Mouse (Mus musculus): ENCODE data around the gene Prf1. TPM values are rescaled to one million over a fixed set of nuclear protein-coding genes. Genes with fewer than 3 reads are reported as not detected.

The Prf1 gene
- polyA plus RNA-seq (2015; fragmentation: Nextera tagmentation; extraction: Ambion mirVana) = 0.09 TPM in 1 of 2 replicates, not detected in the other

DNA sequence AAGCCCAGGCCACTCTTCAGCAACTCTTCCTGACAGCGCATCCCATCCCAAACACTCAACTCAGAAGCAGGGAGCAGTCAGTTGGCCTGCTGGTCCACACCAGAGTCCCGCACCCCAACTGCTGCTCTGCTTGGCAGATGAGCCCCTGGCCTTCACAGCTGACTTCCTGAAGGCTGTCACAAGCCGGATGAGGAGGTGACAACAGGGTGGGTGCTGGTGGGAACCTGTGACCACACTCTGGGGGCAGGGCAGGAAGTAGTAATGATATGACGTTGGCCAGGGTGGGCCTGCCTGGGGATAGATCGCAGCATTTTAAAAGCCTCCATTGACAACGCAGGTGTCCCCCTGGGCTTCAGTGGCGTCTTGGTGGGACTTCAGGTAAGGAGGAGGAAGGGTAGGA lies at the start of gene Prf1:
TSS of gene Prf1 (plus strand) at position 357 of the 400 bp plus-strand sequence.
- Histone ChIP-seq H3K27ac (replicated peaks) (no peak within 1 kb of the TSS), H3K36me3 (no peaks in the 10 kb centered on the region), H3K9ac (replicated peaks) (no peak within 1 kb of the TSS), H3K4me3 (replicated peaks) (no peak within 1 kb of the TSS), H3K9me3 (replicated peaks) (no peaks in the 10 kb centered on the region), H3K4me2 (no peak within 1 kb of the TSS), H3K27me3 (replicated peaks) (no peaks in the 10 kb centered on the region), H3K4me1 (no peaks in the 10 kb centered on the region)
- ATAC-seq (ENCODE audit: low FRiP score) = no peak
- 91% methylated on average over 7 of the region's 7 CpGs for WGBS

DNA sequence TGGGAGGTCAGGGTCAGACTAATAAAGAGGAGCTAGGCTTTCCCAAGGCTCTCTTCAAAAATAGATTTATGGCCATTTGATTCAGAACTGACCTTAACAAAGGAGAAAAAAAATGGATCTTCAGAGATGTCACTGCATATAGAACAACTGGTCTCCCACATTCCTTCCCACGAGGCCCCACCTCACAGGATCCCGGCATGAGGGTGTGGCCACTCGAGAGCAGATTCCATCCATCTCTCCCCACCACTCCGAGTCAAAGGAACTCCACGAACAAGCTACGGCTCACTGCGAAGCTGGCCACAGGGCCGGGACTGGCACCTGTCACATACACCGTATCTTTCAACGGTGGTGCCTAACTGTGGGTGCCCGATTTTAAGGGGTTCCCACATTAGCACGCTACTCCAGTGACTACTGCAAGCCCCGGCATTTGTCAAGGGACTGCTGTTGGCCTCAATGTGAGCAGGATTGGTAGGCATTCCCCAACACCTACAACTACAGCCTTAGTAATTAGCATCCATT lies 49.0 kb upstream of the Prf1 start:
- Histone ChIP-seq H3K4me1 (no peaks in the 10 kb centered on the region), H3K4me3 (replicated peaks) (no peak overlapping the region), H3K9me3 (replicated peaks) (no peaks in the 10 kb centered on the region), H3K4me2 (no peak overlapping the region), H3K27ac (replicated peaks) (no peak overlapping the region), H3K27me3 (replicated peaks) (no peaks in the 10 kb centered on the region), H3K36me3 (no peaks in the 10 kb centered on the region), H3K9ac (replicated peaks) (no peak overlapping the region)
- no peak for ATAC-seq (ENCODE audit: low FRiP score)
- 72% methylated on average over 13 of the region's 13 CpGs for WGBS

DNA sequence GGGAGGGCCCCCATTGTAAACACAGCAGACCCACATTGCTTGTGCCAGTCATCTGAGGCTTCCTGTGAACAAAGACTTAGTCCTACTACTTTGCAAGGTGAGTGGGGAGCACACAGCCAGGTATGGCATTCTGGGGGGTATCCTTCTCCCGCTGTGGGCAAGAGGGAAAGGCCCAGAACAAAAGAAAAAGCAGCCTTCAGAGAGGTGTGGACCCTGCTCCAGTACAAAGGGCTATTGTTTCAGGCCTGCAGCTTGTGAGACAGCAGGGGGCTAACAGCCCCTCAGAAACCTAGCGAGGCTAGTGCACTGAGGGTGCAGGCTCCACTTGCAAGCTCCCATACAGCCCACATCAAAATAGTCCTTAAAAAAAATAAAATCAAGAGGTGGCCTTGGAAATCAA lies 47.7 kb upstream of the Prf1 start:
- 14% methylated on average over 2 of the region's 2 CpGs for WGBS
- no peak overlapping the region for H3K9ac ChIP-seq (replicated peaks)

DNA sequence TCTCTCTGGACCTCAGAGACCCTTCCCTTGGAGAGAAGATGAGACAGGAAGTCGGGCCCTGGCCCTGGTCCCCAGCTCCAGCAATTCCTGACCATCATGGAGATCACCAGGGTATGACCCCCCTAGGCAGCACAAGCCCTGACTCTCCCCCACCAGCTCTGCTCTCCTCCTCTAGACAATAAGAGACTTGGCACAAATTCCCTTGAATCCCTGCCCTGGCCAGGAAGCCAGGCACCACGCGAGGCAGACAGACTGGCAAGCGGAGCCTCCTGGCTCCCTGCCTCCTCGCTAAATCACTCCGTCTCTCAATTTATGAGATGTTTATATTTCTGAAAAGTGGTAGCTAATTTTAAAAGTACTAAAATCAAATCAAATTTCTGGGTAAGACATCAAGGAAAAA lies 42.9 kb upstream of the Prf1 start:
- 67% methylated on average over 6 of the region's 6 CpGs for WGBS

More for the DNA sequence above, 47.7 kb upstream of the Prf1 start:
- H3K27ac ChIP-seq (replicated peaks) = no peak overlapping the region
- H3K9me3 ChIP-seq (replicated peaks) = no peaks in the 10 kb centered on the region
- H3K4me3 ChIP-seq (replicated peaks) = no peak overlapping the region
- no peaks in the 10 kb centered on the region for H3K36me3 ChIP-seq
- no peak overlapping the region for H3K4me2 ChIP-seq
- no peak for ATAC-seq (ENCODE audit: low FRiP score)
- no peaks in the 10 kb centered on the region for H3K27me3 ChIP-seq (replicated peaks)
- no peaks in the 10 kb centered on the region; the same call in 1 of the 2 replicates for H3K4me1 ChIP-seq

DNA sequence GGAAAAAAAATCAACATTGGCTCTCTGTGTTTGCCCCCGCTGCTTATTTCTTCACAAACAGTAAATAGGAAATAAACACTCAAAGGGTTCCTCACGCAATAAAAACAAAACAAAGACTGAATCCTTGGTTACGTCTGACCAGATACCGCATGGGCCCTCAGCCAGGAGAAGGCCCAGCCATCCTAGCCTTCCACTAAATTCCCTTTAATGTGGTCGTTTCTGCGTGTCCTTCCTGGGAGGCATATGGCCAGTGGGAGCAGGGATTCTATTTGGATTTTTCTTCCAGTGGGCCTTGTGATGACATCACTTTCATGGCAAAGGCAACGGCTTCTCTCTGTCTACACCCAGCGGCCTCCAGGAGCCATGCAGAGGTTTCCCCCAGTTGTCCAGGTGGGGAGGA lies 42.4 kb upstream of the Prf1 start:
- no peak for ATAC-seq (ENCODE audit: low FRiP score)
- Histone ChIP-seq H3K36me3 (no peaks in the 10 kb centered on the region), H3K9ac (replicated peaks) (no peak overlapping the region), H3K27ac (replicated peaks) (0 out of 2 replicates have a peak overlapping the region, but pooled peaks have one; percentile 0), H3K9me3 (replicated peaks) (no peaks in the 10 kb centered on the region), H3K4me1 (no peaks in the 10 kb centered on the region; the same call in 1 of the 2 replicates), H3K4me2 (no peak overlapping the region), H3K27me3 (replicated peaks) (no peaks in the 10 kb centered on the region), H3K4me3 (replicated peaks) (no peak overlapping the region)
- WGBS = 62% methylated on average over 8 of the region's 8 CpGs

More for the DNA sequence above, 42.9 kb upstream of the Prf1 start:
- Histone ChIP-seq H3K4me2 (no peak overlapping the region), H3K27ac (replicated peaks) (no peak overlapping the region), H3K9ac (replicated peaks) (no peak overlapping the region), H3K36me3 (no peaks in the 10 kb centered on the region), H3K27me3 (replicated peaks) (no peaks in the 10 kb centered on the region), H3K9me3 (replicated peaks) (no peaks in the 10 kb centered on the region), H3K4me3 (replicated peaks) (no peak overlapping the region), H3K4me1 (no peaks in the 10 kb centered on the region; the same call in 1 of the 2 replicates)
- no peak; the same call in 1 of the 2 replicates for ATAC-seq (ENCODE audit: low FRiP score)

DNA sequence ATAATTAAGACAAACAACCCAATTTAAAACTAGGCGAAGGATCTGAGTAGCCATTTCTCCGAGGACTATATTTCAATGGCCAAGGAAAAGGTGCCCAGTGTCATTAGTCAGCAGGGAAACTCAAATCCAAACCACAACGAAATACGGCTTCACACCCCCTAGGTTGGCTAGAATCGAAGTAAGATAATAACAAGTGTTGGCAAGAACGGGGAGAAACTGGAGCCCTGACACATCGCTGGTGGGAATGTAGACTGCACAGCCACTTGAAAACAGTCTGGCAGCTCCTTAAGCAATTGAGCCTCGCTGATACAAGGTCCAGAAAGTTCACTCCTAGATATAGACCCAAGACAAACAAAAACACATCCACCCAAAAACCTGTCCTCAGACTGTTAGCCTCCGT lies 41.0 kb upstream of the Prf1 start:
- H3K4me2 ChIP-seq = no peak overlapping the region
- ATAC-seq (ENCODE audit: low FRiP score) = no peak
- H3K27me3 ChIP-seq (replicated peaks) = no peaks in the 10 kb centered on the region
- H3K36me3 ChIP-seq = no peaks in the 10 kb centered on the region
- no peaks in the 10 kb centered on the region; the same call in 1 of the 2 replicates for H3K4me1 ChIP-seq
- no peaks in the 10 kb centered on the region for H3K9me3 ChIP-seq (replicated peaks)
- no peak overlapping the region for H3K4me3 ChIP-seq (replicated peaks)
- WGBS = 95% methylated on average over 9 of the region's 9 CpGs
- H3K27ac ChIP-seq (replicated peaks) = no peak overlapping the region
- no peak overlapping the region for H3K9ac ChIP-seq (replicated peaks)

DNA sequence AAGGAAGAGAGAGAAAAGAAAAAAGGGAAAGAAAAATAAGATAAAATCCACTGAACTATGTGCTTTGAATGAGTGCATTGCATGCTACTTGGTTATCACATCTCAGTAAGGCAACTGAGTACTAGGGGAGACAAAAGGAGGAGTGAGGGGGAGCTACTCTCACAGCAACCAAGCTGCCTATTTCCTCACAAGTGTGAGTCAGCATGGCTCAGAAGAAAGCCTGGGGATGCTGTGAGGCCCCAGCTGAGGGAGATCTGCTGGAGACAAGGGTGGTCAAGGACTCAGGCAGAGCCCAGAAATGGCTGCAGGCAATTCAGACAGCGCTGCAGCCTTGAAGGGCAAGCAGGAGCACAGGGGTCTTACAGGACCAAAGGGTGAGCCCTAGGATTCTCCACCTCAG lies 39.5 kb upstream of the Prf1 start:
- no peak overlapping the region for H3K4me3 ChIP-seq (replicated peaks)
- WGBS = 92% methylated on average over 1 of the region's 1 CpGs
- H3K9ac ChIP-seq (replicated peaks) = no peak overlapping the region
- H3K27ac ChIP-seq (replicated peaks) = no peak overlapping the region
- no peaks in the 10 kb centered on the region for H3K27me3 ChIP-seq (replicated peaks)
- H3K4me1 ChIP-seq = no peaks in the 10 kb centered on the region; the same call in 1 of the 2 replicates
- ATAC-seq (ENCODE audit: low FRiP score) = no peak
- H3K36me3 ChIP-seq = no peaks in the 10 kb centered on the region
- H3K9me3 ChIP-seq (replicated peaks) = no peaks in the 10 kb centered on the region
- H3K4me2 ChIP-seq = no peak overlapping the region

DNA sequence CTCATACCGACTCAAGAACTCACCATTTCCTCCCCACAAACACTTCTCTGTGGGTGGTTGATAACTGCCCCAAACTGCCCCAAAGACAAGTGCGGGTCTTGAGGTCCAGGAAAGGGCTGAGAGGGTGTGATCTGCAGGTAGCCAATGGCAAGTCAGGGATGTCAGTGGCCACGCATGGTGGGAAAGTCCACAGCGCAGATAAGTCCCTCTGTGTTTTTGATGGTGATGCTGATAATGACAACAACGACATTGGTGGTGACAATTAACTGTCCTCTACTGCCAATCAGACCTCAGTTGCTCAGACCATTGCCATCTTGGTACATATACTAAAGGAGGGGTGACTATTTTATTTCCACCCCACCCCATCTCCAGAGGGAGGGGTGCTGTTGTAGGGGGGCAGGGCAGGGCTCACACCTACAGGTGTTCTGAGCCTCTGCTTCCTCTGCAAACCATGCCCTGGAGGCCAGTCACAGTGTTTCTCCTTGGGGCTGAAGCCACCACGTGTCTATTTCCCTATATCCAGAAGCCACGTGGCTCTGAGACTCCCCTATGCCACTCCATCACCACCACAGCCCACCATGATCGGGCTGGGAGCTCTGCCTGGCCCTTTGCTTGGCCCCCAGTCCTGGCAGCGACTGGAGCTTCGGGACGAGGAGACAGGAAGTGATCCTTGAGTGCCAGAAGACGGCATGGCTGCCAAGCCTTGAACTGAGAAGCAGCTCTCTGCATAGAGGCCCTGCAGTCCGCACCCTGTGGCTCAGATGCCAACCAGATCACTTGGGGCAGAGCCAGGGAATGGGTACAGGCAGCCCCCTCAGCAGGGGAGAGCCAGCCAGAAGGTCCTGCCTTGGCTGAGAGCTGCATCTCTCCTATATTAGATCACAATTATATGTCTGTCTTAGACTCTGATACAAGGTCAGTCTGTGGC lies 36.1 kb upstream of the Prf1 start:
- no peak overlapping the region for H3K27ac ChIP-seq (replicated peaks)
- no peak overlapping the region for H3K9ac ChIP-seq (replicated peaks)
- H3K36me3 ChIP-seq = no peaks in the 10 kb centered on the region
- H3K4me2 ChIP-seq = no peak overlapping the region
- WGBS = 70% methylated on average over 13 of the region's 13 CpGs
- no peaks in the 10 kb centered on the region for H3K4me1 ChIP-seq
- no peak overlapping the region for H3K4me3 ChIP-seq (replicated peaks)
- H3K27me3 ChIP-seq (replicated peaks) = no peaks in the 10 kb centered on the region
- ATAC-seq (ENCODE audit: low FRiP score) = no peak
- no peaks in the 10 kb centered on the region for H3K9me3 ChIP-seq (replicated peaks)

DNA sequence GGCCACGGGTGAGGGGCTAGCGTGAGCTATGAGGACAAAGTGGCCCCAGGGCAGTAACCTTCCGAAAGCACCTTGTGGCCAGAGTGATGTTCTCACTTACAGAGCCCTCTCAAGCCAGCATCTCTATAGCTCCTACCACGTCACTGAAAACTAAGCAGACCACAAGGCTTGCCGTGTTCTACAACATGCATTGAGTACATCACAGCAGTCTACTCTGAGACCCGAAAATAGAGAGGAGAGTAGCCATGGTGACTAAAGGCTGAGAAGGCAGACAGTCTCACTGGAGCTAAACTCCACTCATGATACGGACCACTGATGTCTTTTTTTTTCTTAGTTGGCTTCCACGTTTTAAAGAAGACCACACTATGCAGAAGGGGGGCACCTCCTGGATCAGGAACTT lies 34.0 kb upstream of the Prf1 start:
- no peak overlapping the region for H3K9ac ChIP-seq (replicated peaks)
- H3K36me3 ChIP-seq = no peaks in the 10 kb centered on the region
- H3K27ac ChIP-seq (replicated peaks) = no peak overlapping the region
- no peak for ATAC-seq (ENCODE audit: low FRiP score)
- no peak overlapping the region for H3K4me3 ChIP-seq (replicated peaks)
- no peaks in the 10 kb centered on the region for H3K9me3 ChIP-seq (replicated peaks)
- no peaks in the 10 kb centered on the region for H3K4me1 ChIP-seq
- no peak overlapping the region for H3K4me2 ChIP-seq
- H3K27me3 ChIP-seq (replicated peaks) = no peaks in the 10 kb centered on the region
- 82% methylated on average over 8 of the region's 8 CpGs for WGBS

DNA sequence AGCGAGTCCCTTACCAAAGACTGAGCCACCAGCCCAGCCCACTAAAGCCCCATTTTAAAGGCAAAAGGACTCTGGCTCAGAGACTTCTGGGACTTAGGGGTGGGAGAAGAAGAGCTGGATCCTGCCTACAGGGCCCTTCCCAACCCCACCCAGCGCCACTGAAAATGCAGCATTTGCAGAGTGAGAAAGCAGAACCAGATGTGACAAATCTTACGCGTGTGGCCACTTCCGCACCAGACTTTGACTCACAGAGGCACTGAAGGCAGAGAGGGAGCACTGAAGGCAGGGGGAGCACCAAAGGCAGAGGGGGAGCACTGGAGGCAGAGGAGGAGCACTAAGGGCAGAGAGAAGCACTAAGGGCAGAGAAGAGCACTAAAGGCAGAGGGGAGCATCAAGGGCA lies 30.3 kb upstream of the Prf1 start:
- no peak overlapping the region for H3K4me2 ChIP-seq
- H3K9me3 ChIP-seq (replicated peaks) = no peaks in the 10 kb centered on the region
- peaks cover 4% of the 10 kb centered on the region for H3K27me3 ChIP-seq (replicated peaks)
- 91% methylated on average over 5 of the region's 5 CpGs for WGBS
- H3K36me3 ChIP-seq = no peaks in the 10 kb centered on the region
- H3K4me1 ChIP-seq = 0 out of 2 replicates have a peak, but pooled peaks cover 4% of the 10 kb centered on the region
- no peak overlapping the region for H3K4me3 ChIP-seq (replicated peaks)
- H3K9ac ChIP-seq (replicated peaks) = no peak overlapping the region
- ATAC-seq (ENCODE audit: low FRiP score) = no peak
- no peak overlapping the region for H3K27ac ChIP-seq (replicated peaks)

DNA sequence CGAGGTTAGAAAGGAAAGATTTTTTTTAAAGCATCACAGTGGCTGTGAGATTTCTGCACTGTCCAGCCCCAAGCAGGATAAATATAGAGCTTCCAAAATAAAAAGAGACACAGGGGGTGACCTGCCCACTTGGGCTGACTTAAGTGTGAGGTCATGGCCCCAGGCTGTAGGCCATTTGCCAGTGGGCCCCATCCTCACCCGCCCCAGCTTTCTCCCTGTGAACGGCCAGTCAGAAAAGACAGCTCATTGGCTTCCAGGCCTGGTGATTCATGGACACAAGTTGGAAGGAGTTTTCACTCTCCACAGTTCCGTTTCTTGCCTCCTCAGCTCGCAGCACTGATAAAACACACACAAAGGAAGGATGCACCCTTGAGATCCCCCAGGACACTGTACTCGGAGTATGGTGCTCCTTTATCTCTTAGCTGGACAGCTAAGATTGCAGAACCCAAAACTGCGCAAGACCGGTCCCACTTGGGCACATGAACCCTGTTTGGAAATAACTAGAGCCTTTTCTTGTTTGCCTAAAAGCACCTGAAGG lies 25.5 kb upstream of the Prf1 start:
- H3K4me2 ChIP-seq = peak overlapping the region; percentile 97; the same call in 1 of the 2 replicates
- 60% methylated on average over 8 of the region's 8 CpGs for WGBS
- no peak for ATAC-seq (ENCODE audit: low FRiP score)

DNA sequence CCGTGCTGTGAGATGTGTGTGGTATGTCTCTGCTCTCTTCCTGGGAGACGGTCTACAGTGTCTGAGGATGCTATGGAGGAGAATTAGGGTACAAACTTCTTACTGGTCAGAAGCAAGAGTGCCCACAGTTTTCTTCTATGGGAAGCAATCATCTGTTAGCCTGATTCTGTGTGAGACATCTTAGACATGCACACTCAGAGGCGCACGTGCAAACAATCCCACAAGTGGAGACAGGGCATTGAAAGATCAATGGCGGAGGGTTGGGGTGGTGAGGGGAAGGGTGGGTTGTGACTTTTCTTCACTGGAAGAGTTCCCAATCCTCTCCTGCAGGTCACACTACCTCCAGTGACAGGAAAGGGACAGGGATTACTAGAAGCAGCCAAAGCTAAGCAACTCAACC lies 25.0 kb upstream of the Prf1 start:
- WGBS = 40% methylated on average over 5 of the region's 5 CpGs
- H3K36me3 ChIP-seq = no peaks in the 10 kb centered on the region
- no peaks in the 10 kb centered on the region for H3K9me3 ChIP-seq (replicated peaks)
- ATAC-seq (ENCODE audit: low FRiP score) = no peak
- peak overlapping the region; percentile 49 for H3K4me3 ChIP-seq (replicated peaks)
- peaks cover 26% of the 10 kb centered on the region for H3K27me3 ChIP-seq (replicated peaks)
- H3K4me1 ChIP-seq = peaks cover 19% of the 10 kb centered on the region
- H3K9ac ChIP-seq (replicated peaks) = peak overlapping the region; percentile 39
- H3K4me2 ChIP-seq = peak overlapping the region; percentile 97
- H3K27ac ChIP-seq (replicated peaks) = no peak overlapping the region

More for the DNA sequence above, 25.5 kb upstream of the Prf1 start:
- H3K27ac ChIP-seq (replicated peaks) = no peak overlapping the region
- no peak overlapping the region for H3K4me3 ChIP-seq (replicated peaks)
- no peaks in the 10 kb centered on the region for H3K9me3 ChIP-seq (replicated peaks)
- peaks cover 26% of the 10 kb centered on the region for H3K27me3 ChIP-seq (replicated peaks)
- H3K9ac ChIP-seq (replicated peaks) = no peak overlapping the region; the same call in 1 of the 2 replicates
- H3K36me3 ChIP-seq = no peaks in the 10 kb centered on the region
- H3K4me1 ChIP-seq = peaks cover 19% of the 10 kb centered on the region

All from neural tube, embryonic 15.5 days (tissue).